Mouse (Mus musculus): ENCODE results near the gene Podxl.

- TF ChIP-seq CTCF (IDR thresholded peaks at IDR 0.05; ENCODE audit: low read depth, low read length) (no peak), POLR2A (IDR thresholded peaks at IDR 0.05; ENCODE audit: insufficient read depth, low read length) (no peak)
Observed at GRCm38 (mm10) chr6:31597136-31597460, 33.3 kb upstream of the Podxl start.

All from ES-Bruce4 (cell line).